Mouse (Mus musculus) gastrocnemius, postnatal 36 days (tissue): ENCODE measurements around the gene Cks1b. TPM values are rescaled to one million over a fixed set of nuclear protein-coding genes. Genes with fewer than 3 reads are reported as not detected.

Experiments used
- DNase-seq, 2 experiments: peaks; one replicate each; pipeline ENCODE4 v3.0.0; 2022
- intact Hi-C: fragments of 180-260 bp; cut with DNase I; formaldehyde crosslinking; loops from one replicate; pipeline ENCODE4 v1.15.1; 2025
- total RNA-seq, 2 experiments: library from RNA; stranded (reverse); gene quantifications; 2 replicates each; pipeline ENCODE4 v1.2.3; 2021

Gene Cks1b
- total RNA-seq, 2 experiments from 2014 or later = 3.4 to 4.8 TPM

GRCm38 (mm10) chr3:89386438-89387420 lies 31.5 kb downstream of the Cks1b start:
- DNase-seq = no peak
- intact Hi-C loops = no loop called here

DNA sequence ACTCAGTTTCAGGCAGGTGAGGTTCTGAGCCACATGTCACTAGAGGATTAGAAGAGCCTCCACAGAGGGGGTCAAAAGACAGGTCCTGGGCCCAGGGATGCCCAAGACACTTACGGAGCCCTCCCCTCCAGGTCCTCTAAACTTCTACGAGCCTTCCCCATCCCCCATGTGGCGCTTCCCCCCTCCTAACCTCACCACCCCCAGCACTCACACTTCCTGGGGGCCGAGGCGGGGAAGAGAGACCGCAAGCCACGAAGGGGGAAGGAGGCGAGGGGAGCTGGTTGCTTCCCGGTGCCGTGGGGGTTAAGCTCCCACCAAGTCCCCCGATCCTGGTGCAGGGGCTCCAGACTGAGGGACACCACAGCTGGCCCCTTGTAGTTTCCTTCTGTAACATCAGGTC lies 32.7 kb downstream of the Cks1b start:
- DNase-seq = no peak
- intact Hi-C loops = no loop called here

DNA sequence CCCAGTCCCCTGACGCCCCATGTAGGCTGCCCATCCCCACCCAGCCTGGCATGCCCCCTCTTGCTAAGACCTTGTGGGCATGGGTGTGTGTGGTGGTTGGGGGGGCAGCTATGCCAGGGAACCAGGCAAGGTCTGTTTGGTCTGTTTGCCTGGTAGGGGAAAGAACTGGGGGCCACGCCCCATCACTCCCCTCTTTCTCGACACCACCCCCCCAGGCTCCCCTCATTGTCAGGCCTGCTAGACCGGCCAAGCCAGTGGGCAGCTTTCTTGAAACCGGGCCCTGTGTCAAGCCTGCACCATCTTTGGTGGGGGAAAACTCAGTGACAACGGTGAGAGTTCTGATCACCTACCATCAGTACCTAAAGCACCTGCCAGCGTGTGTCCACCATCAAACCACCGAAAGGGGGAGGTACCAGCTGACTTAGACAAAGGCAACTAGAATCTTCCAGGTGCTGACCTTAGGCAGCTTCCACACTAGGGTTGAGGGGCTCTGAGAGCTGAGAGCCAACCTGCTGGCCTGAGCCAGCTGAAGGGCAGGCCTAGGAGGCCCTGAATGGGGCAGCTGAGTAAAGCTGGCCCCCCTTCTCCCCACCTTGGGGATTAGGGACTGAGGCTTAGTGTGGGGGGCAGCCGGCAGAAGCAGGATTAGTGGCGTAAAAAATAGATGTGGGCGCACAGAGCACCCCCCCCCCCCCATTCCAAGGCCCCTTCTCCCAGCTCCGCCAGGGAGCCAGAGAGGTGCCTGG lies 33.7 kb downstream of the Cks1b start:
- DNase-seq = no peak

DNA sequence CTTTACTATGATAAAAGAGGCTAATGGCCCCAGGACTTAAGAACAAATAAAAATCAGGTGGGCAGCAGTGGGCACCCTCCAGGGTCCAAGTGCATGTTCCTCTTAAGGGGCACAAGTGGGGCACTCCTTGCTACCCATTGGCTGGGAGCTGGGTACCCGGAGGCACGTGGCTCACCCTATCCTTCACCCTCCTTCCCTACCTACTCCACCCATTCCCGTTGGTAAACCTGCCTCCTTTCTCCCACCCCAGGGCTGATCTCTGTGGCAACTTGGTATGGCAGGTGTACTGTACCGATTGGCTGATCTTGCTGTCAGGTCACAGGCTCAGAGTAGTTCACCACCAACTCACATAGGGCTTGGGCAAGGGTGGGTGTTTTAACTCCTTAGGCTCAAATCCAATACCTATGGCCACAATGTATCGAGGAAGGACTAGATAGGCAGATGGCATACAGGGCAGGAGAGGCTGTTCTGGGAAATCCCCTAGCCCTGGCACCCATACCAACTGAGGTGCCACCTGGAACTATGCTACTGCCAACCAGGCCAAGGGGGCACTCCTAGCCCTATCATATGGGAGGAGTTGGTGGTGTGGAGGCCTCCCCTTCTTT lies 34.4 kb downstream of the Cks1b start:
- DNase-seq = no peak
- intact Hi-C loops = no loop called here

More for the DNA sequence above, 33.7 kb downstream of the Cks1b start:
- intact Hi-C loops = no loop called here

DNA sequence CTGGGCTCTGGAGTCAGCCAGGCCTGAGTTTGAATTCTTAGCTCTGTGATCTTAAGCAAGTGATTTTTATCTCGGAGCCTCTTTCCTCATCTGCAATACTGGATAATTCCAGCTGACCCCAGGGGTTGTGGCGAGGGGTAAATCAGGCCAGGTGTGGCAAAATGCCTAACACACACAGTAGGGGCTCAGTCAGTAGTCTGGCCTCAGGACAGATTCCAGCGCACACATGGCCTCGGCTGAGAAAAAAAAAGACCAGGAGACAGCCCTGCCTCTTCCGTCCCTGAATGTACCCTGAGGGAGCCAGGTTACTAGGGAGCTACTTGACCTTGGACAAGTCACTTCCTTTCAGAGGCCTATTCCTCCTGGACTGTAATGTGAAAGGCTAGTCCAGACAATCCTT lies 35.2 kb downstream of the Cks1b start:
- intact Hi-C loops = no loop called here
- no peak for DNase-seq

GRCm38 (mm10) chr3:89382033-89382882 lies 35.9 kb downstream of the Cks1b start:
- no peak for DNase-seq
- intact Hi-C loops = no loop called here

- intact Hi-C loops = no loop called here
Observed at GRCm38 (mm10) chr3:89381233-89381632, 37.0 kb downstream of the Cks1b start.

DNA sequence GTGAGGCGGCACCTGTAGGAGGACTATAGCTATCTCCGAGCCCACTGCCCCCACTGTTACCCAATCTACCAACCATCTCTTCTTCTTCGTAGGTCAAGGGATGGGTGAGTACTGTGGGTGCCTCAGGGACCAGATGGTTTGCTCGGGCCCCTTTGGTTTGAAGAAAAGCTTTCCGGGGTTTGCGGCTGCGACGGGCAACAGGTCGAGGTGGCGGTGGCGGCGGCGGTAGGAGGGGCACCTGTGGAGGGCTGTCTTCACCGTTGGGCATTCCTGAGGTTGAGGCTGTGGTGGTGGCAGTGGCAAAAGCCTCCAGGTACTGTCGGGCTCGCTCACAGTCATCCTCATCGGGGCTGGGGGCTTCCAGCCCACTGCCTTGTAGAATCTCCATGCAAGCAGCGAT lies 37.5 kb downstream of the Cks1b start:
- no peak for DNase-seq
- intact Hi-C loops = no loop called here

More at GRCm38 (mm10) chr3:89381233-89381632, 37.0 kb downstream of the Cks1b start:
- DNase-seq = no peak

GRCm38 (mm10) chr3:89380291-89380690 lies 37.9 kb downstream of the Cks1b start:
- intact Hi-C loops = no loop called here
- DNase-seq = no peak

GRCm38 (mm10) chr3:89379388-89380131 lies 38.6 kb downstream of the Cks1b start:
- intact Hi-C loops = loop anchor here (5.0 kb wide), 1 partner anchor 108 kb away; no protein-coding TSS in a partner anchor
- no peak for DNase-seq

- intact Hi-C loops = loop anchor here (5.0 kb wide), 1 partner anchor 109 kb away; no protein-coding TSS in a partner anchor
Observed at GRCm38 (mm10) chr3:89378394-89379067, 39.7 kb downstream of the Cks1b start.

DNA sequence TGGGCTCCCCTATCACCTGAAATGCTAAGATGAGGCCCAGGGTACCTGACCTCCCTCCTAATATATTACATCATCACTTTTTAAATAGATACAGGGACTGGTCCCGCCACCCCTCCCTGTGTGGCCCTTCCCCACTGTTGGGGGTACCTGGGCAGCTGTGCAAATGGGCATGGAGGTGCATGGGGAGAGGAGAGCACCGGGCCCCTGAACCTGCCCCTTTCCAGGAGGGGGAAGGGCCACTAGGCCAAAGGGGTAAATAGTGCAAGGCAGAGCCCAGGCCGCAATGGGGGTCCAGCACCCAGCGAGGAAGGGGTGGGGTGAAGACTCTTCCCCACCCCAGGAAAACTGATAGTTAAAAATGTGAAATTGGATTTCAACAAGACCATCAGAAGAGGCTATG lies 40.4 kb downstream of the Cks1b start:
- DNase-seq = no peak
- intact Hi-C loops = loop anchor here (5.0 kb wide), 1 partner anchor 109 kb away; no protein-coding TSS in a partner anchor

More at GRCm38 (mm10) chr3:89378394-89379067, 39.7 kb downstream of the Cks1b start:
- peak; percentile 77 to 81 for DNase-seq

- no peak for DNase-seq
- intact Hi-C loops = no loop called here
Observed at GRCm38 (mm10) chr3:89373581-89374231, 44.5 kb downstream of the Cks1b start.

GRCm38 (mm10) chr3:89367338-89367737 lies 50.8 kb downstream of the Cks1b start:
- no peak for DNase-seq
- intact Hi-C loops = loop anchor here (10.0 kb wide), 1 partner anchor 327 kb away; no protein-coding TSS in a partner anchor

DNA sequence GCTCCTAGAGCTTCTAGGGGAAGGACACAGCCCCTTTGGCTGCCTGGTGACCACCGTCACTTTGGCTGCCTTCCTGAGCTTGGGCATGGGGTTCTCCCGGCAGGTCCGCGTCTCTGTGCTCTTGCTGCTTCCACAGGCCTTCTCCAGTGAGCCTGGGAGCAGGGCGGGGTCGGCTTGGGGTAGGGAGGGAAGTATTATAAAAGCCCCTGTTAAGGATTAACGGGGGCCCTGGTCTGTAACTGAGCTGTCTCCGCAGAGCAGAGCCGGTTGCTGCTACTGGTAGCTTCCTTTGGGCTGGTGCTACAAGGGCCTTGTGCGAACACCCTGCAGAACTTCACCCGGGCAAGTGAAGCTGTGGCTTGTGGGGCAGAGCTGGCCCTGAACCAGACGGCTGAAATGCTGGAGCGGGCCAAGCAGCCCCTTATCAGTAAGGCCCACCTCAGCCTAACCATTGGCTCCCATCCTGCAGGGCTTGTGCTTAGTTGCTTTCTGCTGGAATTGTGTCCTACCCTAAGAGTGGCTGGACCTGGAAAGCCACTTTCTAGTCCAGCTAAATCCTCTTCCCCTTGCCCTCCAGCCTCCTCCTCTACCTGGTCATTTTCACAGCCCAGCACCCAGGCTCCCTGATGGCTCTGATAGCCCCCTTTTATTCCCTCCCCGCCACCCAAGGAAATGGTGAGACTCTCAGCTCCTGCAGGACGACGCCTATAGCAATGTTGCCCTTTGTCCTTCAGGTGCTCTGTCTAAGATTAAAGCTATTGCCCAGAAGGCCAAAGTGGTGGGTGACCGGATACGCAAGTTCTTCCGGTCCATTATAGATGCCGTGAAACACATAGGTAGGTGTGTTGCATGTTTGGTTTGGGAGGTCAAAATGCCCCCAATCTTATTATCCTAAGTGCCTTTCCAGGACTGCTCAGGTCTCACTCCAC lies 52.4 kb downstream of the Cks1b start:
- intact Hi-C loops = loop anchor here (10.0 kb wide), 1 partner anchor 329 kb away; no protein-coding TSS in a partner anchor
- no peak for DNase-seq
